Mouse (Mus musculus): ENCODE data around the gene Gm33815.
"Not testable (repeated sequence)": the region's sequence is repeated elsewhere in the genome, so short reads cannot be mapped to it uniquely, and the experiment has no call there.

Gm33815 gene

GRCm38 (mm10) chrY:69320832-69321231 lies at the start of gene Gm33815:
Gene Gm33815 (plus strand): TSS chrY:69321132.
- not testable (repeated sequence) for DNase-seq

Data from right cerebral cortex, postnatal 25 days (tissue).